Mouse (Mus musculus): ENCODE results near the gene Smarcb1. TPM values are rescaled to one million over a fixed set of nuclear protein-coding genes. Genes with fewer than 3 reads are reported as not detected.

Smarcb1 gene
- polyA plus RNA-seq, 1 experiment from 2014 or later = 245 TPM

- ATAC-seq (ENCODE audit: low read depth) = peak; percentile 48; the same call in 1 of the 2 replicates
- Histone ChIP-seq H3K9ac (replicated peaks; ENCODE audit: low read depth, low read length) (no peak overlapping the region; the same call in 1 of the 2 replicates), H3K4me1 (ENCODE audit: control insufficient read depth, insufficient read depth, low read length) (peaks cover 3% of the 10 kb centered on the region; the same call in 1 of the 2 replicates), H3K9me3 (ENCODE audit: control insufficient read depth, low read length) (no peaks in the 10 kb centered on the region), H3K36me3 (ENCODE audit: control insufficient read depth, insufficient read depth, low read length) (no peaks in the 10 kb centered on the region), H3K4me3 (ENCODE audit: low read depth, low read length) (no peak overlapping the region), H3K4me2 (ENCODE audit: low read depth, low read length) (no peak overlapping the region), H3K27ac (ENCODE audit: low read depth, low read length) (peak overlapping the region; percentile 46; the same call in 1 of the 2 replicates), H3K27me3 (ENCODE audit: control insufficient read depth, insufficient read depth, low read length) (no peaks in the 10 kb centered on the region)
- 10% methylated on average over 11 of the region's 11 CpGs for WGBS
Measured at GRCm38 (mm10) chr10:75944066-75944772, 22.8 kb upstream of the Smarcb1 start.

- WGBS = 88% methylated on average over 15 of the region's 15 CpGs
- Histone ChIP-seq H3K4me3 (ENCODE audit: low read depth, low read length) (no peak within 1 kb of the TSS), H3K9ac (replicated peaks; ENCODE audit: low read depth, low read length) (no peak within 1 kb of the TSS), H3K4me2 (ENCODE audit: low read depth, low read length) (no peak within 1 kb of the TSS), H3K36me3 (ENCODE audit: control insufficient read depth, insufficient read depth, low read length) (no peaks in the 10 kb centered on the region), H3K4me1 (ENCODE audit: control insufficient read depth, insufficient read depth, low read length) (peaks cover 3% of the 10 kb centered on the region; the same call in 1 of the 2 replicates), H3K27ac (ENCODE audit: low read depth, low read length) (peak within 1 kb of the TSS; percentile 24; the same call in 1 of the 2 replicates), H3K9me3 (ENCODE audit: control insufficient read depth, low read length) (no peaks in the 10 kb centered on the region), H3K27me3 (ENCODE audit: control insufficient read depth, insufficient read depth, low read length) (no peaks in the 10 kb centered on the region)
- no peak for ATAC-seq (ENCODE audit: low read depth)
Measured at GRCm38 (mm10) chr10:75942736-75943477, 21.5 kb upstream of the Smarcb1 start, which contains the start of gene Vpreb3. Vpreb3 (plus strand) TSS chr10:75943057.

GRCm38 (mm10) chr10:75941042-75941824 lies 19.8 kb upstream of the Smarcb1 start:
- no peak overlapping the region for H3K4me3 ChIP-seq (ENCODE audit: low read depth, low read length)
- no peaks in the 10 kb centered on the region for H3K27me3 ChIP-seq (ENCODE audit: control insufficient read depth, insufficient read depth, low read length)
- ATAC-seq (ENCODE audit: low read depth) = no peak
- no peak overlapping the region for H3K27ac ChIP-seq (ENCODE audit: low read depth, low read length)
- H3K36me3 ChIP-seq (ENCODE audit: control insufficient read depth, insufficient read depth, low read length) = no peaks in the 10 kb centered on the region
- H3K4me1 ChIP-seq (ENCODE audit: control insufficient read depth, insufficient read depth, low read length) = peaks cover 3% of the 10 kb centered on the region; the same call in 1 of the 2 replicates
- no peak overlapping the region for H3K4me2 ChIP-seq (ENCODE audit: low read depth, low read length)
- WGBS = 65% methylated on average over 9 of the region's 9 CpGs
- H3K9ac ChIP-seq (replicated peaks; ENCODE audit: low read depth, low read length) = no peak overlapping the region
- H3K9me3 ChIP-seq (ENCODE audit: control insufficient read depth, low read length) = no peaks in the 10 kb centered on the region

GRCm38 (mm10) chr10:75940520-75940919 lies 19.1 kb upstream of the Smarcb1 start, which contains the start of gene Gm867:
Gm867 (minus strand) TSS chr10:75940672.
- Histone ChIP-seq H3K9ac (replicated peaks; ENCODE audit: low read depth, low read length) (no peak within 1 kb of the TSS), H3K4me1 (ENCODE audit: control insufficient read depth, insufficient read depth, low read length) (peaks cover 3% of the 10 kb centered on the region; the same call in 1 of the 2 replicates), H3K9me3 (ENCODE audit: control insufficient read depth, low read length) (no peaks in the 10 kb centered on the region), H3K36me3 (ENCODE audit: control insufficient read depth, insufficient read depth, low read length) (no peaks in the 10 kb centered on the region), H3K27ac (ENCODE audit: low read depth, low read length) (no peak within 1 kb of the TSS), H3K27me3 (ENCODE audit: control insufficient read depth, insufficient read depth, low read length) (no peaks in the 10 kb centered on the region), H3K4me2 (ENCODE audit: low read depth, low read length) (no peak within 1 kb of the TSS), H3K4me3 (ENCODE audit: low read depth, low read length) (no peak within 1 kb of the TSS; the same call in 1 of the 2 replicates)
- WGBS = 79% methylated on average over 5 of the region's 5 CpGs
- ATAC-seq (ENCODE audit: low read depth) = no peak

GRCm38 (mm10) chr10:75939481-75940234 lies 18.2 kb upstream of the Smarcb1 start:
- Histone ChIP-seq H3K27me3 (ENCODE audit: control insufficient read depth, insufficient read depth, low read length) (no peaks in the 10 kb centered on the region), H3K9ac (replicated peaks; ENCODE audit: low read depth, low read length) (no peak overlapping the region), H3K4me3 (ENCODE audit: low read depth, low read length) (no peak overlapping the region; the same call in 1 of the 2 replicates), H3K27ac (ENCODE audit: low read depth, low read length) (no peak overlapping the region), H3K36me3 (ENCODE audit: control insufficient read depth, insufficient read depth, low read length) (no peaks in the 10 kb centered on the region), H3K4me2 (ENCODE audit: low read depth, low read length) (no peak overlapping the region), H3K4me1 (ENCODE audit: control insufficient read depth, insufficient read depth, low read length) (peaks cover 5% of the 10 kb centered on the region; the same call in 1 of the 2 replicates), H3K9me3 (ENCODE audit: control insufficient read depth, low read length) (no peaks in the 10 kb centered on the region)
- WGBS = 39% methylated on average over 9 of the region's 9 CpGs
- ATAC-seq (ENCODE audit: low read depth) = no peak

GRCm38 (mm10) chr10:75937851-75938643 lies 16.6 kb upstream of the Smarcb1 start:
- no peak overlapping the region for H3K4me3 ChIP-seq (ENCODE audit: low read depth, low read length)
- H3K4me1 ChIP-seq (ENCODE audit: control insufficient read depth, insufficient read depth, low read length) = peaks cover 2% of the 10 kb centered on the region; the same call in 1 of the 2 replicates
- WGBS = 56% methylated on average over 10 of the region's 10 CpGs
- no peaks in the 10 kb centered on the region for H3K9me3 ChIP-seq (ENCODE audit: control insufficient read depth, low read length)
- ATAC-seq (ENCODE audit: low read depth) = no peak
- no peak overlapping the region for H3K4me2 ChIP-seq (ENCODE audit: low read depth, low read length)
- no peak overlapping the region for H3K27ac ChIP-seq (ENCODE audit: low read depth, low read length)
- no peaks in the 10 kb centered on the region for H3K27me3 ChIP-seq (ENCODE audit: control insufficient read depth, insufficient read depth, low read length)
- H3K9ac ChIP-seq (replicated peaks; ENCODE audit: low read depth, low read length) = no peak overlapping the region
- H3K36me3 ChIP-seq (ENCODE audit: control insufficient read depth, insufficient read depth, low read length) = no peaks in the 10 kb centered on the region

GRCm38 (mm10) chr10:75936909-75937667 lies 15.7 kb upstream of the Smarcb1 start:
- Histone ChIP-seq H3K36me3 (ENCODE audit: control insufficient read depth, insufficient read depth, low read length) (no peaks in the 10 kb centered on the region), H3K4me1 (ENCODE audit: control insufficient read depth, insufficient read depth, low read length) (peaks cover 10% of the 10 kb centered on the region), H3K4me3 (ENCODE audit: low read depth, low read length) (no peak overlapping the region), H3K9me3 (ENCODE audit: control insufficient read depth, low read length) (no peaks in the 10 kb centered on the region), H3K4me2 (ENCODE audit: low read depth, low read length) (peak overlapping the region; percentile 23; the same call in 1 of the 2 replicates), H3K9ac (replicated peaks; ENCODE audit: low read depth, low read length) (no peak overlapping the region), H3K27ac (ENCODE audit: low read depth, low read length) (no peak overlapping the region), H3K27me3 (ENCODE audit: control insufficient read depth, insufficient read depth, low read length) (no peaks in the 10 kb centered on the region)
- 38% methylated on average over 18 of the region's 18 CpGs for WGBS
- ATAC-seq (ENCODE audit: low read depth) = no peak

All from neural tube, embryonic 14.5 days (tissue).